Mouse (Mus musculus) embryonic facial prominence, embryonic 11.5 days (tissue): Measurements from ENCODE around the gene Olfr1512. TPM values are rescaled to one million over a fixed set of nuclear protein-coding genes. Genes with fewer than 3 reads are reported as not detected.

ENCODE experiments used
- ATAC-seq: fragments of 200-750 bp; cut with Nextera tagmentation; replicated peaks from 2 replicates; pipeline ENCODE4 v1.8.0; 2017; ENCODE audit warnings: low read depth; ENCODE audit not compliant: insufficient number of reproducible peaks, low FRiP score, low TSS enrichment
- DNase-seq: peaks from one replicate; pipeline ENCODE4 v3.0.0-alpha.2; 2015; ENCODE audit warnings: low spot score
- H3K27ac ChIP-seq: fragments of 300-500 bp; sonication (generic); replicated peaks from 2 replicates; pipeline ENCODE4 v1.5.1; 2014; ENCODE audit warnings: mild to moderate bottlenecking, low read depth, low read length, control low read depth
- H3K27me3 ChIP-seq: fragments of 300-500 bp; sonication (generic); 2 replicates; pipeline ENCODE4 v1.6.1; 2014; ENCODE audit warnings: mild to moderate bottlenecking, low read length, moderate library complexity, mixed read lengths; ENCODE audit not compliant: control insufficient read depth, insufficient read depth
- H3K36me3 ChIP-seq: fragments of 300-500 bp; sonication (generic); replicated peaks from 2 replicates; pipeline ENCODE4 v1.6.1; 2014; ENCODE audit warnings: low read depth, mild to moderate bottlenecking, low read length, moderate library complexity, mixed read lengths; ENCODE audit not compliant: control insufficient read depth, insufficient read depth
- H3K4me1 ChIP-seq: fragments of 300-500 bp; sonication (generic); 2 replicates; pipeline ENCODE4 v1.6.1; 2014; ENCODE audit warnings: low read length, mixed read lengths; ENCODE audit not compliant: control insufficient read depth, insufficient read depth
- H3K4me2 ChIP-seq: fragments of 300-500 bp; sonication (generic); 2 replicates; pipeline ENCODE4 v1.6.1; 2014; ENCODE audit warnings: low read depth, mild to moderate bottlenecking, control low read depth, low read length, moderate library complexity
- H3K4me3 ChIP-seq: fragments of 300-500 bp; sonication (generic); 2 replicates; pipeline ENCODE4 v1.5.1; 2014; ENCODE audit warnings: low read depth, low read length, control low read depth
- H3K9ac ChIP-seq: fragments of 300-500 bp; sonication (generic); replicated peaks from 2 replicates; pipeline ENCODE4 v1.6.1; 2014; ENCODE audit warnings: mild to moderate bottlenecking, control low read depth, low read length
- H3K9me3 ChIP-seq: fragments of 300-500 bp; sonication (generic); replicated peaks from 2 replicates; pipeline ENCODE4 v1.6.1; 2016; ENCODE audit warnings: mild to moderate bottlenecking, low read length, inconsistent platforms, mixed read lengths; ENCODE audit not compliant: control insufficient read depth
- WGBS: fragments of 180-500 bp; shearing (Covaris S2); extraction: QIAGEN DNeasy Blood & Tissue Kit; methylation state at CpG from one replicate; pipeline ENCODE4 v1.1.7; 2014; 5-methylcytosine and 5-hydroxymethylcytosine counted together
- polyA plus RNA-seq: library from polyadenylated mRNA; unstranded; fragments of >200 nt; fragmentation: Nextera tagmentation; extraction: Ambion mirVana; gene quantifications from 2 replicates; pipeline ENCODE4 v1.2.1, GENCODE M21; 2014

The Olfr1512 gene
- polyA plus RNA-seq, 1 experiment from 2014 or later = not detected

DNA sequence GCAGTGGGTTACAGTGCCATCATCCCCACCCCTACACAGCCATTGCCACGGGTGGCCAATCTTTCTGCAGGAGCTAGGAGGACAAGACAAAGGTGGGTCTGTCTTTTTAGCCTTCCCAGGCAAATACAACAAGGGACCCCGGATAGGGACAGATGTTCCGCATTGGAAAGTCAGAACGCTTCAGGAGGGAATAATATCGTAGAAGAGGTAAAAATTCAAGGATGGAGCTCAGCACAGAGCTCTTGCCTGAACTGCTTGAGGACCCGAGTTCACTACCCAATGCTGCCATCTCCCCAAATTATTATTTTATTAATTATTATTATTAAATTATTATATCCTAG, 39.5 kb downstream of the Olfr1512 start:
- Histone ChIP-seq H3K27ac (no peak overlapping the region), H3K9ac (no peak overlapping the region), H3K4me1 (no peaks in the 10 kb centered on the region), H3K27me3 (no peaks in the 10 kb centered on the region), H3K36me3 (no peaks in the 10 kb centered on the region), H3K9me3 (no peaks in the 10 kb centered on the region), H3K4me2 (no peak overlapping the region), H3K4me3 (no peak overlapping the region)
- 75% methylated on average over 6 of the region's 6 CpGs for WGBS
- ATAC-seq = no peak
- no peak for DNase-seq

DNA sequence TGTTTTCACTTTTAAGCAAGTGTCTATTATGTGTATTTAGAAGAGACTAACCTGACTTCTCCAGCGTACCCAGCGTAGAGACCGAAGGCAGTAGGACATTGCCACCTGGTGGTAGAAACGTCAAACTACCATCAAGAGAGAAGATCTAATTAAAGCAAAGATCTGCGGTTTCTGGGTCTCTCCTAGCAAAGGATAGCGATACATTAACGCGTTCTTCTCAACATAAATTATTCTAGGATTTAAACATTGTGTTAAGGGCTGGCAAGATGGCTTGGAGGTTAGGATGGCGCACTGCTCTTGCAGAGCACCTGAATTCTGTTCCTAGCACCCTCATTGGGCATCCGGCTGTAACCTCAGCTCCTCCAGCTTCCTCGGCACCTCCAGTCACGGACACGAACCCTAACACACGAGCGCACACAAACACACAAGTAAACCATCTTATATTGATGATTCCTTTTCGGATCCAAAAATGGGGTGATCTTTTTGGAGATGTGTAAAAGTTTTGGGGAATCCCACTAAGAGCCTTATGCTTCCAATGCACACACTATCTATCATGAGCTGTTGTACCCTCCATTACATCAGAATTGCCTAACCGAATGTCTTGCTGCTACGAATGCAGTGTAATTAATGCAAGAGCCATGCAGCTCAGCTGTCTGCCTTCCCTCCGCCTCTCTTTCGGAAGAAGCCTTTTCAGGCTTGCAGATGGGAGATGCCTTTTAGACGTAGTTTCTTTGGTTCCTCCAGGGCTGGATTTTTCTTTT, 40.0 kb downstream of the Olfr1512 start:
- Histone ChIP-seq H3K4me2 (no peak overlapping the region), H3K27me3 (no peaks in the 10 kb centered on the region), H3K9ac (no peak overlapping the region), H3K4me1 (no peaks in the 10 kb centered on the region), H3K4me3 (no peak overlapping the region), H3K9me3 (no peaks in the 10 kb centered on the region), H3K36me3 (no peaks in the 10 kb centered on the region), H3K27ac (no peak overlapping the region)
- no peak for ATAC-seq
- peak; percentile 89 for DNase-seq
- WGBS = 31% methylated on average over 21 of the region's 21 CpGs

DNA sequence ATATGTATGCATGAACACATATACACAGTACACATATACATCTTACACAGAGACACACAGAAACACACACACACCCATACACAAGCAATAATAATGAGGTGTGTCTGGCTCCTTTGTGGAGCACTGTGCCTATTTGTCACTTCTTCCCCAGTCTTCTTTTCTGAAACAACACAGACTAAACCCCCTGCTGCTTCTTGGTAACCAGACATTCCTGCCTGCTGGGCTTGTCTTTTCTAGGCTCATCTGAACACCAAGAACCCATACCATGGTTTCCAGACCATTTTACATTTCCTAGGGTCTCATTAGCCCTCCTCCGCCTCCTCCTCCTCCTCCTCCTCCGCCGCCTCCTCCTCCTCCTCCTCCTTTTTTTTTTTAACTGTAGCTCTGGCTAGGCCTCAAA, 46.8 kb downstream of the Olfr1512 start:
- no peak overlapping the region for H3K27ac ChIP-seq
- H3K9ac ChIP-seq = no peak overlapping the region
- DNase-seq = no peak
- WGBS = 52% methylated on average over 2 of the region's 3 CpGs
- no peak overlapping the region for H3K4me3 ChIP-seq
- no peak for ATAC-seq
- no peaks in the 10 kb centered on the region for H3K9me3 ChIP-seq
- no peaks in the 10 kb centered on the region for H3K4me1 ChIP-seq
- H3K4me2 ChIP-seq = no peak overlapping the region
- H3K36me3 ChIP-seq = no peaks in the 10 kb centered on the region
- H3K27me3 ChIP-seq = no peaks in the 10 kb centered on the region

DNA sequence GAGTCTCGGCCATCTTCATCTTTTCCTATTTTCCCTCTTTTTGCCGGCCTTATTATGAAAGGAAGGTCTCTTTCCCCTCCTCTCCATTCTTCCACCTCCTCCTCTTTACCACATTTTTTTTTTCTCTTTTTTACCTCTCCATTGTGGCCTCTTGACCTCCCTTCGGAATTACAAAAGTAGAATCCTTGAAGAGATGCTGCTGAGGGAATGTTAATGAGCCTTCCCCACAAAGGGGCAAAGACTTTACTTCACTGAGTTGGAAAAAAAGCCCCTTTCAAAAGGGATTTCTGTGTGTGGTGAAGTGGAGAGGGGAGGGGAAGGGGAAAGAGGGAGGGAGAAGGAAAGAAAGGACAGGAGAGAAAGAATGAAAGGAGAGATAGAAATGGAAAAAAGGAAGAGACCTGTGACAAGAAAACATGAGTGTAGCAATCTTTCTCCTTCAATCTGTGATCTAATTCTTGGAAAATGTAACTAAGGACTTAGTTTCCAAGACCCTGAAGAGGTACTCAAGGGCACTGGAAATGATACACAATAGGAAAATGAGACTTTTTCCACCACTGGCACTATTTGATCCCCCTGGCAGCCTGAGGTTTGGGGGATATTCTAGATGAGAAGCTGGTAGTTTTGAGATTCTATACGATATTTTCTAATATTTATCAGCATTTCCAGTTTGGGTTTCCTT, 47.8 kb downstream of the Olfr1512 start:
- DNase-seq = peak; percentile 31
- no peak overlapping the region for H3K27ac ChIP-seq
- no peaks in the 10 kb centered on the region for H3K9me3 ChIP-seq
- H3K4me3 ChIP-seq = no peak overlapping the region
- no peak overlapping the region for H3K9ac ChIP-seq
- H3K27me3 ChIP-seq = no peaks in the 10 kb centered on the region
- no peaks in the 10 kb centered on the region for H3K4me1 ChIP-seq
- no peak for ATAC-seq
- no peak overlapping the region for H3K4me2 ChIP-seq
- H3K36me3 ChIP-seq = no peaks in the 10 kb centered on the region
- 11% methylated on average over 4 of the region's 4 CpGs for WGBS

DNA sequence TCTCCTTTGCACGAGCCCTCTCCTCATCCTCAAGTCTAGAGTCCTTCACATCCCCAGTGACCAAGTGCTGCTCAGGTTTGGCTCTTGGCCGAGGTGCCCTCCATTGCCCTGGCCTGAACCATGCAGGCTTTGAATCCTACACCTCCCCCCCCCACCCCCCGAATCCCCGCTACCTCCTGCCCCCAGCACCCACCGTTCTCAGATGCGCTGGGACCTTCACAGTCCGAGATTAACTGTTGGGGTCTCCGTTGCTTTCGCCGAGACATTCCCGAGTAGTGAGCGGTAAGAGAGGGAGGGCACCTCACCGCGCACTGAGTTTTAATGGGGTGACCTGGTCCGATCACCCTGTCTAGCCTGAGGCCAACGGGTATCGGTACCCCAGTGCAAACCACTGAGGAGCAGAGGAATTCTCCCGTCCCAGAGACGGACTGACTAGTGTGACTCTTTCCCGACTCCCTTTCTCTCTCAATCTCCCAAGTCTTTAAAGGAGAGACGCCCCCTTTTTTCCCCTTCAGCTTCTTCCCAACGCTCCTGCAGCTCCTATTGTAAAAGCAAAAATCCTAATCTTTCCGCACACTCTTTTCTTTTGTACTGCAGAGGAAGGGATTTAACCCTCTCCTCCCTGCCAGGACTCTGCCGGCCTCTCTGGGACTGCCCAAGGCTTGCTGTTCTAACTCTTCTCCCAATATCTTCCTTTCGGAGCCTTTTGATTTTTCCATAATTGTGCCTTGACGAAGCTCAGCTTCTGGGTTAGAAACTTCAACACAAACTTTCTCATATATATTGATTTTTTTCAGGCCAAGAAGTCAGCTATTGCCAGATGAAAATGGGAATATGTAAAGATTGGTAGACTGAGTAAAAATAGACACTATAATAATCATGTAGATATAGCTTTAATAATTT, 50.8 kb downstream of the Olfr1512 start, which contains the start of gene Sall2:
Gene Sall2, minus strand, starts transcription at position 853 of the 903 bp plus-strand sequence.
- peak; percentile 52 for DNase-seq
- peak; percentile 79 for ATAC-seq
- H3K4me2 ChIP-seq = peak within 1 kb of the TSS; percentile 81
- H3K36me3 ChIP-seq = no peaks in the 10 kb centered on the region
- H3K27me3 ChIP-seq = no peaks in the 10 kb centered on the region
- no peaks in the 10 kb centered on the region for H3K4me1 ChIP-seq
- peak within 1 kb of the TSS; percentile 51 for H3K4me3 ChIP-seq
- WGBS = under 1% methylated on average over 26 of the region's 26 CpGs
- H3K27ac ChIP-seq = peak within 1 kb of the TSS; percentile 61
- H3K9ac ChIP-seq = peak within 1 kb of the TSS; percentile 69
- no peaks in the 10 kb centered on the region for H3K9me3 ChIP-seq

DNA sequence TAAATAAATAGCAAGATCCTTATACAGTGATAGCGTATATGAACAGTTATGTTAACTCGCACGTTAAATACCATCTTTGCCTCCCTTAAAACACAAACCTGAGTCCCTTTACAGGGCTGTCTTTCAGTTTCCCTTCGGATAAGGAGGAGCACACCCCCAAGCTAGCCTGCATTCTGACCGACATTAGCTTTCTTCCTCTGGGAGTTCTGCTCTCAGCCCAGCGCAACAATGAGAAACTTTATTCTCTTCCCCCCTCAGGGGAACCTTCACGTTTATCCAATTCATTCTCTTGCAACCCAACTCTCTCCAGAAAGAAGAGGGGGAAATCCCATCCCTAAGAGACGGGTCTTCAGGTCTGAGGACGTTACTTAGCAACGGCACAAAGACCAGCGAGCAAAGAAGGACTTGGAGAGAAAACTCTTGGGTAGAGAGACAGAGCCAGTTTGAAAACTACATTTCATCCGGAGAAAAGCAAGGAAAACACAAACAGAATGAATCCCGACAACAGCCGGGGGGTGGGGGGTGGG, 51.5 kb downstream of the Olfr1512 start:
- peak; percentile 64 for DNase-seq
- Histone ChIP-seq H3K36me3 (no peaks in the 10 kb centered on the region), H3K9ac (peak overlapping the region; percentile 69), H3K4me2 (peak overlapping the region; percentile 81), H3K4me3 (peak overlapping the region; percentile 51), H3K9me3 (no peaks in the 10 kb centered on the region), H3K4me1 (no peaks in the 10 kb centered on the region), H3K27ac (peak overlapping the region; percentile 61; the same call in 1 of the 2 replicates), H3K27me3 (no peaks in the 10 kb centered on the region)
- WGBS = under 1% methylated on average over 14 of the region's 14 CpGs
- ATAC-seq = peak; percentile 50; the same call in 1 of the 2 replicates

DNA sequence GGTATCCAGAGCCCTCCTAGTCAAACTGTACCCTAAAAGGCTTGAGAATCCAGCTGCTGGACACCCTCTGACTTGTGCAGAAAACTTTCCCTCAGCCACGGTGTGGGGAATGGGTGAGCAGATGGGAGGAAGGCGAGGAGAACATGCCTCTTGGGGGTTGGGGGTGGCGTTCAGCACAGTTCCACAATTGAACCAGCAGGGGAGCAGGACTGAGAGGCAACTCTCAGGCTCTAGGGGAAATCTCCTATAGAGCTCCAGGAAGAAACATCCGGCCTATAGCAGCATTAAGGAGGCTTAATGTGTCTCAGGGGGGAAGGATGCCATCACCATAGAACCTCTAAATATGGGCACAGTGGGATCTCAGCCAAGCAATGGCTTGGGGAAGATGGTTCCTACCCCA, 53.1 kb downstream of the Olfr1512 start:
- H3K9me3 ChIP-seq = no peaks in the 10 kb centered on the region
- no peaks in the 10 kb centered on the region for H3K36me3 ChIP-seq
- H3K4me1 ChIP-seq = no peaks in the 10 kb centered on the region
- no peak overlapping the region for H3K9ac ChIP-seq
- DNase-seq (peak; percentile 53), ATAC-seq (0 out of 2 replicates have a peak, but pooled peaks have one; percentile 27)
- no peak overlapping the region for H3K4me3 ChIP-seq
- 7% methylated on average over 4 of the region's 4 CpGs for WGBS
- H3K27ac ChIP-seq = no peak overlapping the region
- H3K4me2 ChIP-seq = peak overlapping the region; percentile 11; the same call in 1 of the 2 replicates
- no peaks in the 10 kb centered on the region for H3K27me3 ChIP-seq
